Mouse (Mus musculus) ES-E14 (cell line): ENCODE measurements at regions not wholly inside any gene's neighbourhood (a gene's known extent, or its start where the extent isn't known, plus 50 kb on each side); places are given as distances from the start of the nearest gene placed in this dataset.

Source experiments
- DNase-seq: peaks from one replicate; pipeline ENCODE4 v3.0.0-alpha.2; 2013; ENCODE audit warnings: low read depth, low spot score
- H3K27ac ChIP-seq: 2 replicates; pipeline ENCODE4 v1.5.1; 2012; ENCODE audit warnings: low read depth, mild to moderate bottlenecking, low read length, moderate library complexity, mixed read lengths; ENCODE audit not compliant: poor library complexity, insufficient read depth, severe bottlenecking
- H3K36me3 ChIP-seq: 2 replicates; pipeline ENCODE4 v1.6.1; 2012; ENCODE audit warnings: mild to moderate bottlenecking, low read length, moderate library complexity, mixed read lengths; ENCODE audit not compliant: control insufficient read depth, poor library complexity, insufficient read depth, severe bottlenecking
- H3K4me1 ChIP-seq, 2 experiments: fragments of 150-350 bp in 1 of 2; sonication (generic) in 1 of 2; 2 replicates each; pipeline ENCODE4 v1.6.1; 2012; ENCODE audit warnings: low read length in 2 of 2, mild to moderate bottlenecking in 1 of 2, mixed read lengths in 1 of 2; ENCODE audit not compliant: control insufficient read depth in 2 of 2, insufficient read depth in 2 of 2, poor library complexity in 1 of 2
- H3K4me3 ChIP-seq, 2 experiments: fragments of 150-350 bp in 1 of 2; sonication (generic) in 1 of 2; 2 replicates each; pipeline ENCODE4 v1.5.1; 2012; ENCODE audit warnings: low read length in 2 of 2, low read depth in 1 of 2, mild to moderate bottlenecking in 1 of 2, mixed read lengths in 1 of 2; ENCODE audit not compliant: insufficient read depth in 1 of 2, poor library complexity in 1 of 2, severe bottlenecking in 1 of 2
- H3K9ac ChIP-seq: 2 replicates; pipeline ENCODE4 v1.6.1; 2012; ENCODE audit warnings: low read depth, mild to moderate bottlenecking, low read length, mixed read lengths; ENCODE audit not compliant: poor library complexity, insufficient read depth, severe bottlenecking
- H3K9me3 ChIP-seq: fragments of 150-350 bp; sonication (generic); 2 replicates; pipeline ENCODE4 v1.6.1; 2012; ENCODE audit warnings: low read depth, mild to moderate bottlenecking, low read length; ENCODE audit not compliant: control insufficient read depth, insufficient read depth
- CHD2 ChIP-seq: IDR thresholded peaks from 2 replicates; pipeline ENCODE4 v1.6.1; 2014; ENCODE audit warnings: mild to moderate bottlenecking, low read depth, low read length, inconsistent platforms
- HCFC1 ChIP-seq: IDR thresholded peaks from 2 replicates; pipeline ENCODE4 v1.6.1; 2012; ENCODE audit warnings: low read length, inconsistent platforms, borderline replicate concordance; ENCODE audit not compliant: insufficient read depth
- MAFK ChIP-seq: IDR thresholded peaks from 2 replicates; pipeline ENCODE4 v1.6.1; 2014; ENCODE audit warnings: mild to moderate bottlenecking, low read depth, low read length, inconsistent platforms; ENCODE audit not compliant: insufficient read depth
- ZC3H11A ChIP-seq: IDR thresholded peaks from 2 replicates; pipeline ENCODE4 v1.6.1; 2012; ENCODE audit warnings: low read depth, mild to moderate bottlenecking, inconsistent platforms, low read length, borderline replicate concordance
- ZNF384 ChIP-seq: IDR thresholded peaks from 2 replicates; pipeline ENCODE4 v1.6.1; 2012; ENCODE audit warnings: low read depth, low read length, inconsistent platforms
- in situ Hi-C, 2 experiments: fragments of 600-800 bp; cut with MboI; formaldehyde crosslinking; loops; one replicate each; pipeline ENCODE4 v1.15.1; 2025; ENCODE audit warnings: low sequenced_read_pairs in 2 of 2, inconsistent platforms in 1 of 2; ENCODE audit not compliant: unreplicated experiment in 2 of 2

DNA sequence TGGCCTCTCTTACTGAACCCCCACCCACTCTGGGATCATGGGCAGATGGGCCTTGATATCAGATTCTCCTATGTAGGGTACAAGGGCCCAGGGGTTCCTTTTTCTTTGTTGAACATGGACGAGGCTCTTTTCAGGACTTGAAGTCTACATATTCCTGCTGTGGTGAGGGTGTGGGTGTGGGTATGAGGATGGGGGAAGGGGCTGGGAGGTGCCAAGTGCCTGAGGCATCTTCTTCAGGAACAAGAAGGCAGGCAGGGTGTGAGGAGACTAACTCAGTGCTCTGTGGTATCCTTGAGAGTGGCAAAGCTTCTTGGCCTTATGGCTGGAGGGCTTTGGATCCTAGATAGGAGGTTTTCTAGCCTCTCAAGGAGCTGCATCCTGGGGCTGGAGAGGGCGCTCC is 140.0 kb downstream of the 9530068E07Rik start:
- H3K4me3 ChIP-seq: no peak overlapping the region
- DNase-seq: no peak
- H3K9ac ChIP-seq: no peak overlapping the region
- H3K9me3 ChIP-seq: no peaks in the 10 kb centered on the region
- peaks cover 0 to 13% of the 10 kb centered on the region in 2 experiments; a peak in 3 of 4 replicates for H3K4me1 ChIP-seq
- no peak overlapping the region for H3K27ac ChIP-seq
- in situ Hi-C loops: no loop called here
- TF ChIP-seq CHD2 (no peak), MAFK (no peak), ZNF384 (no peak), ZC3H11A (no peak)
- no peaks in the 10 kb centered on the region for H3K36me3 ChIP-seq

DNA sequence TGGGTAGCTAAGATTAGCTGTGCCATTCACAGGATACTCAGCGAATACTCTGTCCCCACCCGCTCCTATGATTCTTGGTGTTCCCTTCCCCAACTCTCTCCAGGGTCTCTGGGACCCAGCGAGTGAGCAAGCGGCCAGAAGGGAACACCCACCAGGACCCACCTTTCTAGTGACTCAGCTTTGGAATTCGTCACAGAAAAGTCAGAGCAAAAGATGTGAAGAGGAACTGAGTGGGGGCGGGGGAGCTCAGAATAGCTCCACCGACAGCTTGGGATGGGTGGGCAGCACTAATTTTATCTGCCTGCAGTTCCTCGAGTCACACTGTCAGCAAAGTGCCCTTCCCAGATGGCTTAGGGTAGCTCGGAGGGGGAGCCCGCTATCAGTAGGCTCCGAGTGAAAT is 140.6 kb downstream of the 9530068E07Rik start:
- no peak overlapping the region for H3K27ac ChIP-seq
- no peak for TF ChIP-seq ZC3H11A
- TF ChIP-seq CHD2: no peak
- no peak for TF ChIP-seq HCFC1
- TF ChIP-seq MAFK: no peak
- no peak for TF ChIP-seq ZNF384
- in situ Hi-C loops: no loop called here
- H3K36me3 ChIP-seq: no peaks in the 10 kb centered on the region
- peaks cover 0 to 13% of the 10 kb centered on the region in 2 experiments; a peak in 3 of 4 replicates for H3K4me1 ChIP-seq
- H3K9ac ChIP-seq: no peak overlapping the region
- H3K4me3 ChIP-seq: no peak overlapping the region
- H3K9me3 ChIP-seq: no peaks in the 10 kb centered on the region
- no peak for DNase-seq

DNA sequence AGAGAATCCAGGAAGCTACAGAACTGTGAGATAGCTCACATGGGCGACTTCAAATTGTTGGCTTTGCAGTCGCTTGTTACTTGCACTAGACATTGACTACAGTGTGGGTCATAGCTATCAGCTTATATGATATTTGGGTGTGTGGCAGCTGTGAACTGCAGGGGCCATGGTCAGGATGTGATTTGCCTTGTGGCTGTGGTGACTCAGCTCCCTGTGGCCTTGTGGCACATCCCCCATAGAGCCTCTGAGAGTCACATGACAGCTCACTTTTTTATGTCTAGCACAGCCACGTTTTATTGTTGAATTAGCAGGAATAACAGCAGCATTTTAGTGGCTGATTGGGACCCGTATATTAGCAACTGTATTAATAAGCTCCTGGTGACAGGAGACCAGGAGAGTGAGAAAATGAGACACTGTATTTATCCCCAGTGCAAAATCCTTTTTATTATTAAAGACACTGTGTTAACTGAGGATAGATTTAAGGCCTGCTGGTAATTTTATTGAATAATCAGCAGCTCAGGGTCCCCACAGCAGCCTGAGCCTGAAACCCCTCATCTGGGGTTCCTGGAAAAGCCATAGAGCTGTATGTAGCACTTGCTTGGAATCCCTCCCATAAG is 141.7 kb downstream of the 9530068E07Rik start:
- no peak overlapping the region for H3K4me3 ChIP-seq
- no peaks in the 10 kb centered on the region for H3K9me3 ChIP-seq
- peaks cover 0 to 13% of the 10 kb centered on the region in 2 experiments; a peak in 3 of 4 replicates for H3K4me1 ChIP-seq
- in situ Hi-C loops: no loop called here
- no peak overlapping the region for H3K27ac ChIP-seq
- H3K36me3 ChIP-seq: no peaks in the 10 kb centered on the region
- H3K9ac ChIP-seq: no peak overlapping the region
- DNase-seq: no peak
- TF ChIP-seq CHD2 (no peak), HCFC1 (no peak), ZNF384 (no peak), MAFK (no peak), ZC3H11A (no peak)

DNA sequence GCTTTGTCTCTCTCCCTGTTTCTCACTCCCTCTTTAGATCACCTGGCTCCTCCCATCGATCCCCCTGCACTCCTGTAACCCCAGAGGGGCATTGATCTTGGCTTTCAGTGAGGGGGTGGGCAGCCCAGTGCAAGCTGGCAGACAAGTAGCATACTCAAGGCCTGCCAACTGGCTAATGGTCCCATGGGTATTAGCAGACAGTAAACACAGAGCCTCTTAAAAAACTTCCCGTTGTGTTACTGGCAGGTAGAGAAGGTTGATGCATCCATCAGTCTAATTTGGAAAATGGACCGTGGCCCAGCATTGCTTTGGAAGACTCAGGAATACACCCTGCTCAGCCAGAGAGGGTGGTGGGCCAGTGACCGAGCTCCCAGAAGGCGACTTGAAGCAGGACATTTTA is 145.0 kb downstream of the 9530068E07Rik start:
- Histone ChIP-seq H3K4me1 (peaks cover 0 to 8% of the 10 kb centered on the region in 2 experiments; a peak in 2 of 4 replicates), H3K9me3 (no peaks in the 10 kb centered on the region), H3K4me3 (no peak overlapping the region), H3K9ac (no peak overlapping the region), H3K36me3 (no peaks in the 10 kb centered on the region), H3K27ac (no peak overlapping the region)
- in situ Hi-C loops: no loop called here
- TF ChIP-seq MAFK (no peak), CHD2 (no peak), HCFC1 (no peak), ZNF384 (no peak), ZC3H11A (no peak)
- no peak for DNase-seq

DNA sequence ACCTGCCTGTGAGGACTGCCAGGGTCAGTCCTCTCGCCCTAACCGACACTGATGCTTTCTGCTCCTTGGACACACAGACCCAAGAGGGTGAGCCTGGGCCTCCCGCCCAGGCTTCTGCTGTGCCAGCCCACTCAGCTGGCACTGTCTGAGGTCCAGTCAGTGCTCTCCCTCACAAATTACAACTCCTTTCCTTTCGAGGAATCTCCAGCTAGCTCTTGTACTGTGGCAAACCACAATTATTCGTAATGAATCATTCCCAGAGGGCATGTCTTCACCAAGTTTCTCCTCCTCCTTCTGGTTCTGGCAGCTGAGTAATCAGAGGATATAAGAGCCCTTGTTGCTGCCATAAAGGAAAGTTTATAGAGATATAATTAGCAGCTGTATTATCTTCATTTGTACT is 155.2 kb downstream of the 9530068E07Rik start:
- H3K4me3 ChIP-seq: no peak overlapping the region
- no peak overlapping the region for H3K9ac ChIP-seq
- H3K36me3 ChIP-seq: no peaks in the 10 kb centered on the region
- H3K4me1 ChIP-seq: no peaks in the 10 kb centered on the region
- H3K27ac ChIP-seq: no peak overlapping the region
- in situ Hi-C loops: no loop called here
- no peak for DNase-seq
- H3K9me3 ChIP-seq: no peaks in the 10 kb centered on the region
- TF ChIP-seq ZNF384 (no peak), MAFK (no peak), HCFC1 (no peak), ZC3H11A (no peak)
